Mouse (Mus musculus): ENCODE data around the gene Ldhal6b. TPM values are rescaled to one million over a fixed set of nuclear protein-coding genes. Genes with fewer than 3 reads are reported as not detected.

Ldhal6b gene
- polyA plus RNA-seq, 1 experiment from 2014 or later = not detected

- DNase-seq (ENCODE audit: low spot score) = no peak
Measured at GRCm38 (mm10) chr17:5411205-5411604, 7.4 kb downstream of the Ldhal6b start.

GRCm38 (mm10) chr17:5410336-5410735 lies 8.2 kb downstream of the Ldhal6b start:
- no peak for DNase-seq (ENCODE audit: low spot score)

- DNase-seq (ENCODE audit: low spot score) = no peak
Measured at GRCm38 (mm10) chr17:5407030-5407429, 11.5 kb downstream of the Ldhal6b start.

- peak; percentile 80 for DNase-seq (ENCODE audit: low spot score)
Measured at GRCm38 (mm10) chr17:5406566-5406965, 12.0 kb downstream of the Ldhal6b start.

GRCm38 (mm10) chr17:5403885-5404284 lies 14.7 kb downstream of the Ldhal6b start:
- DNase-seq (ENCODE audit: low spot score) = no peak

GRCm38 (mm10) chr17:5402624-5403023 lies 15.9 kb downstream of the Ldhal6b start:
- DNase-seq (ENCODE audit: low spot score) = peak; percentile 47

- peak; percentile 79 for DNase-seq (ENCODE audit: low spot score)
Measured at GRCm38 (mm10) chr17:5402069-5402468, 16.5 kb downstream of the Ldhal6b start.

- DNase-seq (ENCODE audit: low spot score) = no peak
Measured at GRCm38 (mm10) chr17:5401288-5401687, 17.3 kb downstream of the Ldhal6b start.

GRCm38 (mm10) chr17:5400435-5401090 lies 18.0 kb downstream of the Ldhal6b start:
- no peak for DNase-seq (ENCODE audit: low spot score)

GRCm38 (mm10) chr17:5397148-5398007 lies 21.2 kb downstream of the Ldhal6b start:
- DNase-seq (ENCODE audit: low spot score) = peak; percentile 86

GRCm38 (mm10) chr17:5396213-5396612 lies 22.4 kb downstream of the Ldhal6b start:
- no peak for DNase-seq (ENCODE audit: low spot score)

GRCm38 (mm10) chr17:5395454-5396205 lies 22.9 kb downstream of the Ldhal6b start:
- DNase-seq (ENCODE audit: low spot score) = no peak

GRCm38 (mm10) chr17:5390682-5391081 lies 27.9 kb downstream of the Ldhal6b start:
- DNase-seq (ENCODE audit: low spot score) = no peak

GRCm38 (mm10) chr17:5388351-5388750 lies 30.2 kb downstream of the Ldhal6b start:
- no peak for DNase-seq (ENCODE audit: low spot score)

GRCm38 (mm10) chr17:5386885-5387545 lies 31.6 kb downstream of the Ldhal6b start:
- no peak for DNase-seq (ENCODE audit: low spot score)

- DNase-seq (ENCODE audit: low spot score) = no peak
Measured at GRCm38 (mm10) chr17:5385694-5386093, 32.9 kb downstream of the Ldhal6b start.

GRCm38 (mm10) chr17:5377930-5378310 lies 40.6 kb downstream of the Ldhal6b start:
- DNase-seq (ENCODE audit: low spot score) = peak; percentile 48

GRCm38 (mm10) chr17:5377151-5377929 lies 41.2 kb downstream of the Ldhal6b start:
- no peak for DNase-seq (ENCODE audit: low spot score)

GRCm38 (mm10) chr17:5372951-5373350 lies 45.6 kb downstream of the Ldhal6b start:
- no peak for DNase-seq (ENCODE audit: low spot score)

- no peak for DNase-seq (ENCODE audit: low spot score)
Measured at GRCm38 (mm10) chr17:5371521-5371920, 47.0 kb downstream of the Ldhal6b start.

- no peak for DNase-seq (ENCODE audit: low spot score)
Measured at GRCm38 (mm10) chr17:5371032-5371431, 47.5 kb downstream of the Ldhal6b start.

Measured in thymus, postnatal 0 days (tissue).